Mouse (Mus musculus): Measurements from ENCODE around the gene Srrd. TPM values are rescaled to one million over a fixed set of nuclear protein-coding genes. Genes with fewer than 3 reads are reported as not detected.

Srrd gene
- total and polyA plus RNA-seq, 3 experiments = 36.5 to 49.3 TPM; not detected in 1

GRCm38 (mm10) chr5:112296404-112297181 is 46.2 kb downstream of the Srrd start (continued):
- TF ChIP-seq ZMIZ1 (IDR thresholded peaks at IDR 0.05; ENCODE audit: low read depth, low read length) (no peak), TBP (IDR thresholded peaks at IDR 0.05; ENCODE audit: low read depth, low read length) (no peak), GABPA (IDR thresholded peaks at IDR 0.05; ENCODE audit: low read depth, low read length) (no peak), SMC3 (IDR thresholded peaks at IDR 0.05; ENCODE audit: low read depth, low read length) (no peak), ELF1 (IDR thresholded peaks at IDR 0.05; ENCODE audit: low read depth, low read length) (no peak), TAL1 (IDR thresholded peaks at IDR 0.05; ENCODE audit: low read length) (peak; percentile 65), POLR2AphosphoS5 (IDR thresholded peaks at IDR 0.05; ENCODE audit: borderline replicate concordance, low read depth, low read length) (no peak), E2F4 (IDR thresholded peaks at IDR 0.05; ENCODE audit: borderline replicate concordance, low read depth, low read length) (no peak), ZC3H11A (IDR thresholded peaks at IDR 0.05; ENCODE audit: low read depth, low read length) (no peak), ZKSCAN1 (IDR thresholded peaks at IDR 0.05; ENCODE audit: low read depth, low read length) (no peak), UBTF (IDR thresholded peaks at IDR 0.05; ENCODE audit: borderline replicate concordance, insufficient read depth, low read depth, low read length) (no peak), POLR2AphosphoS2 (IDR thresholded peaks at IDR 0.05; ENCODE audit: low read length) (no peak), ETS1 (IDR thresholded peaks at IDR 0.05; ENCODE audit: low read depth, low read length) (no peak), USF2 (IDR thresholded peaks at IDR 0.05; ENCODE audit: borderline replicate concordance in 1 of 2, insufficient read depth in 1 of 2, low read depth in 1 of 2, low read length in 2 of 2) (no peak), GATA1 (IDR thresholded peaks at IDR 0.05; ENCODE audit: low read depth, low read length) (no peak; the same call in 1 of the 2 replicates), RCOR1 (IDR thresholded peaks at IDR 0.05; ENCODE audit: low read depth, low read length) (no peak), NELFE (IDR thresholded peaks at IDR 0.05; ENCODE audit: low read depth, low read length) (no peak), EP300 (IDR thresholded peaks at IDR 0.05; ENCODE audit: low read depth in 1 of 2, low read length in 2 of 2) (peak; percentile 18 to 70; a peak in 3 of 4 replicates), MXI1 (IDR thresholded peaks at IDR 0.05; ENCODE audit: low read depth, low read length) (peak; percentile 72), MYC (IDR thresholded peaks at IDR 0.05; ENCODE audit: low read depth, low read length) (peak; percentile 58)

DNA sequence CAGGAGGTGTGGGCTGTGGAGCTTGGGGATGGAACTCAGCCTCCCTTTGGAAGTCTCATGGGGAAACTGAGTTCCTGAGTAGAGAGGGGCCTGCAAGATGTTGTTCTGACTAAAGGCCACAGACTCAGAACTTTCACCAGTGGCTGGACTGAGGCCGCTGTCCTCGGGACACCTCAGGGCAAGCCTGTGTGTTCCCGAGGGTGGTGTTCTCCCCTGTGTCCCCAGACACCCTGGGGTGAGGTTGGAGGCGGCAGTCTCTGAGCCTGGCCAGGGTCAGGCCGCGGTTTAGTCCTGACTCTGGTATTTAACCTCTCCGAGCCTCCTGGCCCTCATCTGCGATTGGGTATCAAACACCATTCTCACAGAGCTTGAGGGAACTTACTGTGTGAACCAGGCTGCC is 47.3 kb downstream of the Srrd start:
- no peak for TF ChIP-seq KAT2A (conservative IDR thresholded peaks at IDR 0.05; ENCODE audit: low read depth, low read length)
- no peak for TF ChIP-seq SMC3 (IDR thresholded peaks at IDR 0.05; ENCODE audit: low read depth, low read length)
- TF ChIP-seq RAD21 (IDR thresholded peaks at IDR 0.05; ENCODE audit: low read depth, low read length) = no peak
- no peak for TF ChIP-seq CTCF (IDR thresholded peaks at IDR 0.05 in 2 of 3, conservative IDR thresholded peaks at IDR 0.05 in 1 of 3; ENCODE audit: control insufficient read depth in 1 of 3, insufficient read depth in 1 of 3, low read depth in 2 of 3, low read length in 3 of 3, poor library complexity in 1 of 3, severe bottlenecking in 1 of 3)
- TF ChIP-seq NRF1 (IDR thresholded peaks at IDR 0.05; ENCODE audit: insufficient read depth, low read depth, low read length, poor library complexity, severe bottlenecking) = no peak
- no peak for TF ChIP-seq JUND (IDR thresholded peaks at IDR 0.05; ENCODE audit: low read depth, low read length)
- no peak for TF ChIP-seq EP300 (IDR thresholded peaks at IDR 0.05; ENCODE audit: low read depth in 1 of 2, low read length in 2 of 2)
- TF ChIP-seq NELFE (IDR thresholded peaks at IDR 0.05; ENCODE audit: low read depth, low read length) = no peak
- TF ChIP-seq POLR2A (IDR thresholded peaks at IDR 0.05; ENCODE audit: control insufficient read depth in 1 of 2, insufficient read depth in 1 of 2, low read depth in 1 of 2, low read length in 2 of 2, poor library complexity in 1 of 2) = no peak
- TF ChIP-seq TAL1 (IDR thresholded peaks at IDR 0.05; ENCODE audit: low read length) = no peak
- no peak for TF ChIP-seq ETS1 (IDR thresholded peaks at IDR 0.05; ENCODE audit: low read depth, low read length)
- TF ChIP-seq ZC3H11A (IDR thresholded peaks at IDR 0.05; ENCODE audit: low read depth, low read length) = no peak
- DNase-seq (ENCODE audit: low read depth, low spot score) = no peak
- Histone ChIP-seq H3K4me3 (ENCODE audit: control insufficient read depth in 1 of 2, insufficient read depth in 1 of 2, low read depth in 2 of 2, low read length in 2 of 2) (no peak overlapping the region), H3K27ac (ENCODE audit: control insufficient read depth, low read depth, low read length) (peak overlapping the region; percentile 57), H3K36me3 (ENCODE audit: control insufficient read depth in 1 of 2, insufficient read depth in 2 of 2, low read length in 2 of 2) (peaks cover 0 to 25% of the 10 kb centered on the region in 2 experiments; a peak in 2 of 4 replicates), H3K79me2 (ENCODE audit: control insufficient read depth, insufficient read depth, low read length, poor library complexity) (peaks cover 61% of the 10 kb centered on the region; the same call in 1 of the 2 replicates), H3K4me1 (ENCODE audit: control insufficient read depth in 1 of 2, insufficient read depth in 2 of 2, low read length in 2 of 2) (peaks cover 23 to 42% of the 10 kb centered on the region in 2 experiments), H3K27me3 (ENCODE audit: control insufficient read depth in 1 of 2, insufficient read depth in 2 of 2, low read length in 2 of 2) (no peaks in the 10 kb centered on the region), H3K9ac (ENCODE audit: control insufficient read depth, low read depth, low read length, poor library complexity, severe bottlenecking) (peak overlapping the region; percentile 11; the same call in 1 of the 2 replicates), H3K9me3 (replicated peaks; ENCODE audit: insufficient read depth, low read length) (no peaks in the 10 kb centered on the region)

Data from MEL (cell line).